Mouse (Mus musculus): ENCODE data around the gene Usp5.

Gene Usp5

GRCm38 (mm10) chr6:124828868-124829798 lies at the start of gene Usp5, which contains the start of gene Cdca3:
Usp5 (minus strand) TSS chr6:124829484.
Cdca3 (plus strand) TSS chr6:124829547.
- DNase-seq: peak; percentile 98

GRCm38 (mm10) chr6:124874348-124874747 lies 45.1 kb upstream of the Usp5 start:
- DNase-seq: no peak

DNA sequence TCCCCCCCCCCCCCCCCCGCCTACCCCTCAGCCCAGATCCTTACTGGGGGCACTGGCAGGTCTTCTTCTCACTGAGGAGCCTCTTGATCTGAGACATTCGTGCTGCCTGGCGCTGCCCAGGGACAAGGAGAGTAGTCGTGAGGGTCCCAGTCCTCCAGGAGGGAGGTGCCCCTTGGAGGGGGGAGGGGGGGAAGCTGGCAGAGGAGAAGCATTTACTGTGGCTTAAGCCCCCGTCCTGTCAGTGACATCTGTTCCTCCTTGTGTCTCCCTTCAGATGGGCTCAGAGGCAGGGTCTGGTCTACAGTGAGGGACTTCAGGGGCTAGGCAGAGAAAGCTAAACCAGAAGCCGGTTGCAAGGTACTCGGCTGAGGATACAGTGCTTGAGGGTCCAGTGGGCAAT lies 37.3 kb upstream of the Usp5 start:
- no peak for DNase-seq

DNA sequence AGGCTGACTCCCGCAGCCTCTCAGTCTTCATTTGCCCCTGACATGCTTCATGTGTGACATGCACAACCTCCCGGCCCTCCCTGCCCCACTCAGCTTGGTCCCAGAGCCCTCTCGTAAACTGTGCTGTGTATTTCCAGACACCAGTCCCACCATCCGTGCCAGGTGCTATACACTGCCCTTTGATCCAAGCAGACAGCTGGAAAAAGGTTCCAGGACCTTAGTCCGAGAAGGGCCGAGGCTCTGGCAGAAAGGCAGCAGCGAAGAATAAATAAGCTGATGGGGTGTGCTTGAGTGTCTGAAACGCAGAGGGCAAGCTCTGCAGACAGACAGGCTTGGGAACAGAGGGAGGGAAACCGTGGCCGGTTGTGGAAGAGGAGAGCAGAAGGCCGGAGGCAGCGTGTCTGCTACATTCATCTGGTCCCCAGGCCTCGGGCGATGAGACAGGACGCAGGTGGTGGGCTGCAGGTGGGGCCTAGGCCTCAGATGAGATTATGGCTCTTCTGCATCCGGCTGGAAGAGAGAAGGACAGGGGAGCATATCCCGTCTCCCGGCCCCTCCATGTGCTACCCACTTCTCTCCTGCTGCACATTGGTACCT lies 36.6 kb upstream of the Usp5 start:
- peak; percentile 32 to 38 for DNase-seq

- peak; percentile 82 to 86 for DNase-seq
Measured at GRCm38 (mm10) chr6:124863658-124864298, 34.5 kb upstream of the Usp5 start, which contains the start of gene Gpr162. Gpr162 (minus strand) TSS chr6:124863983.

- DNase-seq: peak; percentile 53 to 56
Measured at GRCm38 (mm10) chr6:124863125-124863657, 33.9 kb upstream of the Usp5 start.

GRCm38 (mm10) chr6:124862406-124863124 lies 33.3 kb upstream of the Usp5 start:
- peak; percentile 35 to 38 for DNase-seq

GRCm38 (mm10) chr6:124861802-124862201 lies 32.5 kb upstream of the Usp5 start:
- peak in 1 of 2 experiments; percentile 59 for DNase-seq

DNA sequence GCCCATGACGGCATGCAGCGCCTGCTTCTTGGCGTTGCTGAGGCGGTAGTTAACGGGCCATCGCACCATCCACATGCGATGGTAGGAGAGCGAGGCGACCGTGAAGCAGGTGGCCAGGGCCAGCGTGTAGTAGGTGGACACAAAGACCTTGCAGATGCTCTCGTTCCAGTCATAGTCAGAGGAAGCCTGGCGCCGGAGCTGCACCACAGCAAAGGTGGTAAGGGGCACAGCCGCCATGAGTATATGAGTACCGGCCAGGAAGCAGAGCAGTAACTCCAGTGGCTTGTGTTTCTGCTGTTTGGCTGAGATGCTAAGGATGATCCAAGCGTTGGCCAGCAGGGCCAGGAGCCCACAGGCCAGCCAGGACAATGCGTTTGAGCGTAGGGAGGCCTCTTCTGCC lies 32.0 kb upstream of the Usp5 start:
- DNase-seq: peak in 1 of 2 experiments; percentile 57

- DNase-seq: peak in 1 of 2 experiments; percentile 38
Measured at GRCm38 (mm10) chr6:124860511-124860910, 31.2 kb upstream of the Usp5 start.

DNA sequence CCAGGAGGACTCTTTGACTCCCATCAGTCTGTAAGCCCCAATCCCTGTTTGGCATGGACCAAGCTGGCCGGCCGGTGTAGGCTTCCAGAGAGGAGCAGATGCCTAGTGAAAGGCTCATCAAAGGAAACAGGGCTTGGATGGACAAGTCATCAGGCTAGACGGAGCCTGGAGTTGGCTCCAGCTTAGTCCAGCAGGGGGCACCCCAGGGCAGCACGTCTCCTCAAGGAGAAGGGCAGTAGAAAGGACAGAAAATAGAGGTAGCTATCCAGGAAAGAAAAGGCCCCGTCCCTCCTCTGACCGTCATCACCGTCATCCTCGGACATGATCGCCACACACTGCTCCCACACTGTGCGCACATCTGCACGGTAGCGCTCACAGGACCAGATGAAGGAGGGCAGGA lies 30.4 kb upstream of the Usp5 start:
- peak; percentile 96 to 97 for DNase-seq

GRCm38 (mm10) chr6:124858561-124859318 lies 29.5 kb upstream of the Usp5 start:
- DNase-seq: peak in 1 of 2 experiments; percentile 43

DNA sequence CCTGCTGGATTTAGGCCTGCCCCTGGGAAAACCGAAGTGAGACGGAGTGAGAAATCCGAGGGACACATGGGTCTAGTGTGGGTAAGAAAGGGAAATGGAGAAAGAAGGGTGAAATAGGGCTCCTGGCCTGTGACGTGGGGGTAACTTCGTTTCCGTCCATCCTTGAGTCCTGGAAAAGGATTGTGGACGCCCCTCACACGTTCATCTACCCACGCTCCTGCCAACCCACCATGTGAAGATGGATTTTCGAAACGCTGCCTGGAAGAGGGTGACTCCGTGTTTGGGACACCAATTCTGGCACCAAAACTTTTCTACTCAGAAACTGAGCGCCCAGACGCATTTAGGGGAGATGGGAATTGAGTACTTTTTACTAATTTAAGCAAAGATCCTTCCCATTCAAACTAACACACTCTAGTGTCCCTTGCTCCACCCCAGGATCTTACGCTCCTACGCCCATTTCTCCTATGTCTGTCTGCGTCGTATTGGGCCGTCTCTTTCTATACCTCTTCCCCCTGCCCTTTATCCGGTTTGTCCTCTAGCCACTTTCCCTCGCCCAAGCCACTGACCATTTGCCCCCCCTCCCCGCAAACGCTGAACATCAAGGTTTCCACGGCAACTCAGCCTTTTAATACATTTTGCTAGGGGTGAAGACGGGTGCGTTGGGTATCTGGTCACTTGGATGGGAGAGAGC lies 28.7 kb upstream of the Usp5 start:
- peak in 1 of 2 experiments; percentile 30 for DNase-seq

DNA sequence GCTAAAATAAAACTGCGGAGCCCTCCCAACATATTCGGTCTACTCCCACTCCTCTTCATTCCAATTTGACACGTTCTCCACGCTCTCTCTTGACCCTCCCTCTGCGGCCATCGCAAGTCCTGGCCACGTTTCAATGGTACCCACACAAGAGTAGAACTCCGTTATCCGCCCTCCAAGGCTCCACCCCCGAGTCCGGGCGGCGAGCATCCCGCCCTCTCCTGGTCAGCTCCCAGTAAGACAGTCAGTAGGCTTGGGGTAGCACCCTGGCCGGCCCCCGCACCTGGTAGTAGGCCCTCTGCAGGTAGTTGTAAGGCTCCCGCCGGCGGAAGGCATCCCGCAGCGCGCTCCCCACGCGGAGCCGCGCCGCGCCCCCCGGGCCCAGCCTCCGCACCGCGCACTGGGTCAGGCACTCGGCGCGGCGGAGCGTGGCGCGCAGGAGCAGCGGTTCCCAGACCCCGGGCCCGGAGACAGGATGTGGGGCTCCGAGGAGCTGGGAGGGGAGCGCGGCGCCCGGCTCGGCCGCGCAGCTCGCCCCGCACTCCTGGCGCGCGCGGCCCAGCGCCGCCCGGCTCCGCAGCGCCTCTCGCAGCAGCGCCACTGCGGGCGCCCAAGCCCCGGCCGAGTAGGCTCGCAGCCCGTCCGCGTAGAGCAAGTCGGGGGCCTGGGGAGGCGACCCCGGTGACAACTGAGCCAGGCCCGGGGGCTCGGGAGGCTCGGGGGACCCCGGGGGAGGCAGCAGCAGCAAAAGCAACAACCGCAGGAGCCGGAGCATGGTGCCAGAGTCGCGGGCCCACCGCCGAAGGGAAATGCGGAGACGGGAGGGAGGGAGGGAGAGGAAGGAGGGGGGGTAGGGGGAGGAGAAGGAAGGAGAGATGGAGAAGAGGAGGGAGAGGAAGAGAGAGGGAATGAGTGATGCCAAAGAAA lies 27.9 kb upstream of the Usp5 start, which contains the start of gene P3h3:
Gene P3h3, minus strand, starts transcription at position 837 of the 924 bp plus-strand sequence.
- DNase-seq: peak; percentile 92 to 94

DNA sequence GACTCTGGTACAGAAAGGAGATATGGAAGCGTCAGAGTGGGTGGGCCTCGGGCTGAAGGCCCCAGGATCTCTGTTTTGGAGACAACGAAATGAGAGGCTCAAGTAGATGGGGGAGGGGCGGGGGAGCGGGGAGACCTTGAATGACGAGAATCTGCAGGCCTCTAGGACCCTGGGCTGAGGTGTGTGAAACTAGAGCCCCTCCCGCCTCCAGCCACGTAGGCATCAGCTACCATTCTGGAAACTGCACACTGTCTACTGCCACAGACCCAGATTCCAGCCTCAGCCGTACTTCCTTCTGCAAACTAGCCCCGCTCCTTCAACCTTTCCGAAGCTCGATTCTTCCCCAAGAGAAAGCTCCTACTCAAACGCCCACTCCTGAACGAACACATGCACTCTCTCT lies 27.0 kb upstream of the Usp5 start:
- peak; percentile 48 to 69 for DNase-seq

- no peak for DNase-seq
Measured at GRCm38 (mm10) chr6:124854647-124855046, 25.4 kb upstream of the Usp5 start.

GRCm38 (mm10) chr6:124850535-124850934 lies 21.3 kb upstream of the Usp5 start:
- DNase-seq: no peak

DNA sequence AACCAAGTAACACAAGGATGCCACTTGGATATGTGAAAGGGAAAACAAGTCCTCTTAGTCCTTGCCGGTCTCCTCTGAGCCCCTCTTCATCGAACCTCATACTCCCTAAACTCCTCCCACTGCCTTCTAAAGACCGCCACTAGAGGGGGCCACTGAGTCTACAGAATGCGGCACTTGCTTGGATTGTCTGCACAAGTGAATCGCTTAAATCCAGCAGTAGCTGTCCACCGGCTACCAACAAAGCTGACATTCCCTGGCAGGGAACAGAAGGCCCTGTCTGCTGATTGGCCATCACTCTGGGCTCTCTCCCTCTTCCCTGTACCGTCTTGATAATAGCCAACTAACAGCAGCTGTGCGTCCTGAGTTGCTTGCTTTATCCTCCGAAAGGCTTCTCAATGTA lies 18.0 kb upstream of the Usp5 start:
- DNase-seq: peak; percentile 95 to 96
